Mouse (Mus musculus) G1E (cell line): ENCODE measurements around the gene Rnase12. TPM values are rescaled to one million over a fixed set of nuclear protein-coding genes. Genes with fewer than 3 reads are reported as not detected.
"Not testable (repeated sequence)": the region's sequence is repeated elsewhere in the genome, so short reads cannot be mapped to it uniquely, and the experiment has no call there.

Source experiments
- ATAC-seq: 2 replicates; pipeline ENCODE4 v1.8.0; 2016; ENCODE audit warnings: mild to moderate bottlenecking; ENCODE audit not compliant: insufficient number of reproducible peaks, poor library complexity, low FRiP score, severe bottlenecking; ENCODE audit errors: extremely low read depth
- DNase-seq: peaks from one replicate; pipeline ENCODE4 v3.0.0; 2012; ENCODE audit warnings: low spot score
- H3K27me3 ChIP-seq: 2 replicates; pipeline ENCODE4 v1.6.1; 2012; ENCODE audit warnings: mild to moderate bottlenecking, low read length, inconsistent platforms; ENCODE audit not compliant: insufficient read depth
- H3K36me3 ChIP-seq: replicated peaks from 2 replicates; pipeline ENCODE3; 2012; ENCODE audit warnings: mild to moderate bottlenecking, inconsistent platforms
- H3K4me1 ChIP-seq: 2 replicates; pipeline ENCODE4 v1.6.1; 2012; ENCODE audit warnings: low read depth, low read length, inconsistent platforms, mixed read lengths; ENCODE audit not compliant: insufficient read depth
- H3K4me3 ChIP-seq: 2 replicates; pipeline ENCODE4 v1.5.1; 2012; ENCODE audit warnings: low read depth, mild to moderate bottlenecking, inconsistent platforms, low read length, moderate library complexity, mixed read lengths
- H3K9me3 ChIP-seq: replicated peaks from 2 replicates; pipeline ENCODE4 v1.6.1; 2012; ENCODE audit warnings: inconsistent platforms
- CTCF ChIP-seq: IDR thresholded peaks from 2 replicates; pipeline ENCODE4 v1.5.1; 2012; ENCODE audit warnings: low read depth, low read length, inconsistent platforms, mixed read lengths
- GATA1 ChIP-seq: IDR thresholded peaks from 2 replicates; pipeline ENCODE4 v1.6.1; 2012; ENCODE audit warnings: borderline replicate concordance, low read length, inconsistent platforms, mixed read lengths
- GATA2 ChIP-seq: IDR thresholded peaks from 2 replicates; pipeline ENCODE4 v1.6.1; 2012; ENCODE audit warnings: low read depth, low read length, inconsistent platforms, borderline replicate concordance
- POLR2AphosphoS5 ChIP-seq: IDR thresholded peaks from 2 replicates; pipeline ENCODE4 v1.6.1; 2012; ENCODE audit warnings: low read depth, low read length, inconsistent platforms; ENCODE audit not compliant: insufficient replicate concordance
- TAL1 ChIP-seq: conservative IDR thresholded peaks from 2 replicates; pipeline ENCODE4 v1.6.1; 2012; ENCODE audit warnings: low read depth, low read length, inconsistent platforms, mixed read lengths
- polyA plus RNA-seq: library from polyadenylated mRNA; stranded (reverse); fragments of >175 nt; gene quantifications from 2 replicates; pipeline ENCODE4 v1.2.3, GENCODE M21; 2012
- total RNA-seq, 2 experiments: library from RNA; stranded (forward) in 1 of 2; stranded (reverse) in 1 of 2; fragments of 200-1000 nt in 1 of 2; fragments of >200 nt in 1 of 2; fragmentation: Nextera tagmentation in 1 of 2; gene quantifications; 2 replicates each; pipeline ENCODE4 v1.2.3; 2014 to 2017

The Rnase12 gene
- total and polyA plus RNA-seq, 3 experiments, result not detected

DNA sequence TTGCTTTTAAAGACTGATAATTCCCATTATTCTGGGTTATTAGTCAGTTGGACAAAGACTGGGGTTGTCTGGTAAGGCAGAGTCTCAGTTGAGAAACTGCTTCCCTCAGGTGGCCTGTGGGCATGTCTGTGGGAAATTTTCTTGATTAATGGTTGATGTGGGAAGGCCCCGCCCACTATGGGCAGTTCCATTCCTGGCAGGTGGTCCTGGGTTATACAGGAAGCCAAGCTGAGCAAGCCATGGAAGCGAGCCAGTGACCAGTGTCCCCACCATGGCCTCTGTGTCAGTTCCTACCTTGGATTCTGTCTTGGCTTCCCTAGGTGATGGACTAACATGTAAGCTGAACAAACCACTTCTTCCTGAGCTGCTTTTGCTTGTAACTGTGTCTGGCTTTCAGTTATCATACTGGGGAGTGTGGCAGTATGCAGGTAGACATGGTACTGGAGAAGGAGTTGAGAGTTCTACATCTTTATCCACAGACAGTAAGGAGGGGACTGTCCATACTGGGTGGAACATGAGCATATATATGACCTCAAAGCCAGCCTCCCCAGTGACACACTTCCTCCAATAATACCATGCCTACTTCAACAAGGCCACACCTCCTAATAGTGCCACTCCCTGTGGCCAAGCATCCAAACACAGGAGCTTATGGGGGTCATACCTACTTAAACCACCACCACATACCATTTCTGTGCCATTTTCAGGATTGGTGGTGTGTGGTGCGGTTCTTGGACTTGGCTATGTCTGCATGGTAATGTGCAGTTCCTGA is 29.9 kb downstream of the Rnase12 start:
- TF ChIP-seq CTCF, result no peak
- TF ChIP-seq GATA1, result no peak
- no peak for TF ChIP-seq GATA2
- no peak for TF ChIP-seq POLR2AphosphoS5
- no peak for TF ChIP-seq TAL1
- Histone ChIP-seq H3K36me3 (no peaks in the 10 kb centered on the region), H3K27me3 (peaks cover 7% of the 10 kb centered on the region; the same call in 1 of the 2 replicates), H3K4me1 (peaks cover 7% of the 10 kb centered on the region), H3K9me3 (no peaks in the 10 kb centered on the region), H3K4me3 (no peak overlapping the region)
- no peak for DNase-seq
- ATAC-seq, result no peak

DNA sequence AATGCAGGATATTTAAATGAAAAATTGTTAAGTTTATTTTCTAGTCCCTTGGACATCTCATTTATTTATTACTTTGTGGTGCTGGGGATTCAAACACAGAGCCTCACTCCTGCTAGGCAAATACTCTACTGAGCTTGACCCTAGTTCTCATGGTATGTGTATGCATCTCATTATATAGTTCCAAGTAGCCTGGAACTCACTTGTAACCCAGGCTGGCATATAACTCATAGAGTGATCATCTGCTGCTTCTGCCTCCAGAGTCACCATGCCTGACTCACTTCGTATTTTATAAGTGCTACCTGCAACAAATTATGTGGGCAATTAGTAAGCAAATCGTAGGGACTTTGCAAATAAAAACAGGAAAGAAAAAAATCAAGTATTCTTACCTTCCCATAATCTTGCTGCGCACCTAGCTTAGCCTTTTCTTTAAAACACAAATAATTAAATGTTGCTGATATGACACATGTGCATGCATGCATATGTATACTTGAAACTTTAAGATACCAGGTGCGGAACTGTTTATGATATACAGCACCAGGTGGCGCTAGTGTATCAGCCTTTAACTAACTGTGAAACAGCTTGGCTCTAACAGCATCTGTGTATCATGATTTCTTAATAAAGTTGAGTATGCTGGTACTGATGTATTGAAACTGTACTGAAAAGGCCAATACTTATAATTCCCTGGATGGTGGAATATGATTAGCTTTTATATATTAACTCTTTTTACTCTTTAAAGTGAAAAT is 30.9 kb downstream of the Rnase12 start:
- H3K4me3 ChIP-seq, result no peak overlapping the region
- DNase-seq, result peak; percentile 2
- no peaks in the 10 kb centered on the region for H3K36me3 ChIP-seq
- peaks cover 7% of the 10 kb centered on the region for H3K4me1 ChIP-seq
- TF ChIP-seq GATA1 (no peak), CTCF (0 out of 2 replicates have a peak, but pooled peaks have one; percentile 17)
- ATAC-seq, result peak; percentile 57
- H3K27me3 ChIP-seq, result peaks cover 3% of the 10 kb centered on the region; the same call in 1 of the 2 replicates
- H3K9me3 ChIP-seq, result no peaks in the 10 kb centered on the region

DNA sequence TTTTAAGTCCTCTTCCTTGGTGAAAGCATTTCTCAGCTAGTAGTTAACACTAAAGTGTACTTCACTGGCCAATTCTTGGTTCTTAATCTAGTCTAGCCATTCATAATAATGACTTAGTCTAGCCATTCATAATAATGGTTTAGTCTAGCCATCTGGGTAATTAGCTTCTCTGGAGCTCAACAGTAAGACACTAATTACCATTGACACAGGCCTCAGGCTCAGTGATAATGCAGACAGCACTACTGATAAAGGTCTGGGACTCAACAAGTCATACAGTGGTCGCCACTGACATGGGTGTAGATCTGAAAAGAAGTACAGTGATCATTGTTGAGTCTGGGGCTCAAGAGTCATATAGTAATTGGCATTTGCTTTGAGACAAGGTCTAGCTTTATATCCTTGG is 32.6 kb downstream of the Rnase12 start:
- no peak for ATAC-seq
- Histone ChIP-seq H3K9me3 (no peaks in the 10 kb centered on the region), H3K36me3 (no peaks in the 10 kb centered on the region), H3K4me3 (no peak overlapping the region), H3K27me3 (peaks cover 3% of the 10 kb centered on the region; the same call in 1 of the 2 replicates), H3K4me1 (peaks cover 7% of the 10 kb centered on the region)
- no peak for DNase-seq
- TF ChIP-seq TAL1 (no peak), CTCF (no peak), GATA1 (no peak), POLR2AphosphoS5 (no peak), GATA2 (no peak)

GRCm38 (mm10) chr14:51023457-51023856 is 34.0 kb downstream of the Rnase12 start:
- Histone ChIP-seq H3K9me3 (no peaks in the 10 kb centered on the region), H3K36me3 (no peaks in the 10 kb centered on the region), H3K4me3 (no peak overlapping the region), H3K4me1 (peaks cover 7% of the 10 kb centered on the region), H3K27me3 (peaks cover 3% of the 10 kb centered on the region; the same call in 1 of the 2 replicates)
- DNase-seq (no peak), ATAC-seq (no peak)
- TF ChIP-seq CTCF, result no peak
- TF ChIP-seq GATA1, result no peak
- TF ChIP-seq TAL1, result no peak
- no peak for TF ChIP-seq POLR2AphosphoS5
- TF ChIP-seq GATA2, result no peak

GRCm38 (mm10) chr14:51017256-51017655 is 40.2 kb downstream of the Rnase12 start:
- TF ChIP-seq POLR2AphosphoS5 (no peak), GATA2 (no peak), TAL1 (no peak), CTCF (no peak), GATA1 (no peak)
- no peaks in the 10 kb centered on the region for H3K36me3 ChIP-seq
- no peaks in the 10 kb centered on the region for H3K9me3 ChIP-seq
- DNase-seq, result no peak
- H3K4me3 ChIP-seq, result no peak overlapping the region
- H3K4me1 ChIP-seq, result no peaks in the 10 kb centered on the region
- H3K27me3 ChIP-seq, result no peaks in the 10 kb centered on the region; the same call in 1 of the 2 replicates
- no peak for ATAC-seq

- Histone ChIP-seq H3K9me3 (no peaks in the 10 kb centered on the region), H3K36me3 (no peaks in the 10 kb centered on the region), H3K4me3 (no peak overlapping the region), H3K4me1 (no peaks in the 10 kb centered on the region), H3K27me3 (no peaks in the 10 kb centered on the region; the same call in 1 of the 2 replicates)
- no peak for TF ChIP-seq TAL1
- ATAC-seq (no peak), DNase-seq (no peak)
Measured at GRCm38 (mm10) chr14:51015780-51016179, 41.7 kb downstream of the Rnase12 start.

- not testable (repeated sequence) for DNase-seq, ATAC-seq, H3K4me1 ChIP-seq, H3K4me3 ChIP-seq, H3K36me3 ChIP-seq, H3K27me3 ChIP-seq, H3K9me3 ChIP-seq
Measured at GRCm38 (mm10) chr14:51014724-51015123, 42.7 kb downstream of the Rnase12 start.
